Mouse (Mus musculus) heart, adult 18-20 months (tissue): ENCODE results near the gene Vps25. TPM values are rescaled to one million over a fixed set of nuclear protein-coding genes. Genes with fewer than 3 reads are reported as not detected.

Experiments used
- total RNA-seq, 2 experiments: library from RNA; stranded (reverse); gene quantifications; 2 replicates each; pipeline ENCODE4 v1.2.3; 2021

Gene Vps25
- total RNA-seq, 2 experiments from 2014 or later: 87.3 to 107 TPM

Other genes with a start within 250 kb of the Vps25 start
- 10 to 100 TPM; 87.1 to 92.2 TPM for gene Atp6v0a1, start 244.3 kb upstream of the Vps25 start, total RNA-seq
- 1 to 10 TPM; 7.2 to 8.4 TPM for gene Naglu, start 183.7 kb upstream of the Vps25 start, total RNA-seq
- under 1 TPM; 0.41 to 0.77 TPM for gene Hsd17b1, start 175.3 kb upstream of the Vps25 start, total RNA-seq
- 10 to 100 TPM; 17.4 to 18.8 TPM for gene Coasy, start 171.1 kb upstream of the Vps25 start, total RNA-seq
- 10 to 100 TPM; 17.2 to 17.9 TPM for gene Mlx, start 166.4 kb upstream of the Vps25 start, total RNA-seq
- 1 to 10 TPM; 2.4 to 2.6 TPM for gene Psmc3ip, start 158.3 kb upstream of the Vps25 start, total RNA-seq
- gene Retreg3, start 133.8 kb upstream of the Vps25 start, total RNA-seq: 10 to 100 TPM; 29.7 to 31.6 TPM
- 10 to 100 TPM; 23.9 to 25.6 TPM for gene Tubg1, start 133.8 kb upstream of the Vps25 start, total RNA-seq
- gene Tubg2, start 97.8 kb upstream of the Vps25 start, total RNA-seq: 1 to 10 TPM; 2.3 to 3.7 TPM
- gene Cntnap1, start 83.2 kb upstream of the Vps25 start, total RNA-seq: 1 to 10 TPM; 1.1 to 1.9 TPM
- gene Plekhh3, start 82.4 kb upstream of the Vps25 start, total RNA-seq: 10 to 100 TPM; 12.6 to 12.8 TPM
- gene Ccr10, start 78.3 kb upstream of the Vps25 start, total RNA-seq: not detected
- gene Ezh1, start 27.2 kb upstream of the Vps25 start, total RNA-seq: 10 to 100 TPM; 29.8 to 36.4 TPM
- 100 to 1,000 TPM in 1 of 2 experiments, 10 to 100 TPM in 1; 74.7 to 100 TPM for gene Ramp2, start 7.7 kb upstream of the Vps25 start, total RNA-seq
- 10 to 100 TPM in 1 of 2 experiments, 1 to 10 TPM in 1; 9.4 to 12.9 TPM for gene Wnk4, start 6.9 kb downstream of the Vps25 start, total RNA-seq
- gene Cntd1, start 25.3 kb downstream of the Vps25 start, total RNA-seq: under 1 TPM; 0.15 to 0.23 TPM
- gene Coa3, start 25.4 kb downstream of the Vps25 start, total RNA-seq: 100 to 1,000 TPM in 1 of 2 experiments, 10 to 100 TPM in 1; 98.3 to 108 TPM
- gene Becn1, start 48.6 kb downstream of the Vps25 start, total RNA-seq: 10 to 100 TPM; 85.4 to 96.5 TPM
- 10 to 100 TPM; 65.0 to 86.3 TPM for gene Psme3, start 62.5 kb downstream of the Vps25 start, total RNA-seq
- 1 to 10 TPM; 1.2 to 2.2 TPM for gene Aoc2, start 71.4 kb downstream of the Vps25 start, total RNA-seq
- 10 to 100 TPM; 10.5 to 16.6 TPM for gene Aoc3, start 76.9 kb downstream of the Vps25 start, total RNA-seq
- not detected for gene G6pc, start 113.9 kb downstream of the Vps25 start, total RNA-seq
- 10 to 100 TPM; 18.5 to 22.9 TPM for gene Aarsd1, start 163.9 kb downstream of the Vps25 start, total RNA-seq
- 10 to 100 TPM in 1 of 2 experiments, 1 to 10 TPM in 1; 6.0 to 10.3 TPM for gene Gm27029, start 171.1 kb downstream of the Vps25 start, total RNA-seq
- 10 to 100 TPM; 11.0 to 11.2 TPM for gene Rundc1, start 171.4 kb downstream of the Vps25 start, total RNA-seq
- gene Ptges3l, start 171.6 kb downstream of the Vps25 start, total RNA-seq: 10 to 100 TPM; 52.7 to 61.5 TPM
- 10 to 100 TPM; 45.0 to 48.0 TPM for gene Rpl27, start 188.6 kb downstream of the Vps25 start, total RNA-seq
- 10 to 100 TPM; 14.0 to 16.2 TPM for gene Ifi35, start 194.7 kb downstream of the Vps25 start, total RNA-seq
- gene Rnd2, start 211.3 kb downstream of the Vps25 start, total RNA-seq: 1 to 10 TPM; 5.1 to 6.2 TPM
- 10 to 100 TPM; 23.7 to 24.6 TPM for gene Vat1, start 212.5 kb downstream of the Vps25 start, total RNA-seq